Mouse (Mus musculus) MN1 (cell line): ENCODE results near the gene Cpt1b.

Experiments
- DNase-seq: peaks from one replicate; pipeline ENCODE4 v3.0.0-alpha.2; 2016; ENCODE audit warnings: low spot score

Cpt1b gene

GRCm38 (mm10) chr15:89425711-89426121, at the start of gene Cpt1b:
Gene Cpt1b (minus strand): TSS chr15:89425863.
- no peak for DNase-seq

DNA sequence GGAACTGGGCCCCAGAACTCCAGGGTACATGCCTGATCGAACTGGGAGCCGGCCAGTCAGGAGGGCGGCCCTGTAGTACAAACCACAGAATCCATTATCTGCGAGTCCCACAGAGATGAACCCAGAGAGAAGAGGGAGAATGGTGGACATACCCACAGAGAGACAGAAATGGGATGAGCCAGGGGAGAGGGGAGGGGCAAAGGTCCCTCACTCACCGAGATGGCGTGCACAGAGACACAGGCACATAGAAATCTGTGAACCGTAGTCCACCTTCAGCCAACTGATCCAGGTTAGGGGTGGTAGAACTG, 49.6 kb upstream of the Cpt1b start:
- no peak for DNase-seq

DNA sequence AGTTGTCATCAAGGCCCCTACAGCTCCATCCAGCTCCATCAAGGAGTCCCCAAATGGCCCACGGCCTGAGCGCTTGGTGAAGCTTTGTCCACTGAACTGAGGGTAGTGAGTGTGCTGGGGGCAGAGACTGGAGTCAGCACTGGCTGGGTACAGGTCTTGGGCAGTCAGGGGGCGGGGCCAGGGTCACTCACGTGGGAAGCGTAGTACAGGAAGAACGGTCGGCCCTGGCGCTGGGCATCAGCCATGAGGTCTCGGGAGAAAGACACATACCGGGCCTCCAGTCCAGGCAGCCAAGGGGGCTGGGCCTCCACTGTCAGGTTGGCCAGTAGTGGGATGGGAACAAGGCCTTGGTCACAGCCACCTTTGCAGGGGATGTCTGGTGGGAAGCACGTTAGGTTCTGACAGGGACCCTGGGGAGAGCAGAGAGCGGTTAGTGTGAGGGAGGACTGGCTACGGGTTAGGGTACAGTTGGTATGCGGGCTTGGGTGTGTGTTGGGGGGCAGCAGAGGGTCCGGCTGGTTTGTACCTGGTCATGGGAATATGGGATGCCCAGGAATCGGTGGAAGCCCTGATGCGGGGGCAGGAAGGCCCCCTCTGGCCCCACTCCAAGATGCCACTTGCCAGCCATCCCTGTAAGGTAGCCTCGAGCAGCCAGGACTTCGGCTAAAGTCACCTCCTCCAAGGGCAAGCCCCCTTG, 49.1 kb upstream of the Cpt1b start:
- DNase-seq: no peak

- DNase-seq: no peak
These were observed 48.3 kb upstream of the Cpt1b start for GRCm38 (mm10) chr15:89473921-89474320.

GRCm38 (mm10) chr15:89473370-89473769, 47.7 kb upstream of the Cpt1b start:
- DNase-seq: no peak

DNA sequence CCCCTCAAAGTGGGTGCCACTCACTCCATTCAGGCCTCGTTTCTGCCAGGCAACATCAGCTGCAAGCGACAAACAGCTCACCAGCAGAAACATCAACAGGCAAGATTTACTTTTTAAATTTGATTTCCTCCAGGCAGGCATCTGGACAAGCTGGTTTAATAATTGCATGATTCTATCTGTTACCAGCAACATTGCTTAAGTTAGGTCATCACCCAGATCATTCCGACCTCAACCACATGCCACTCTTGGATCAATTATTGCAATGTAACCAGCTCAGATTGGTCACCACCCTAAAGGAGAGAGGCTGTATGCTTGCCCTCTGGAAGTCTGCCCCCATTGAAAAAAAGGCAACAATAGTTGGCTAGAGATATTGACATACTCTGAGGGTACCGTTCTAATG, 45.8 kb upstream of the Cpt1b start:
- peak; percentile 66 for DNase-seq

DNA sequence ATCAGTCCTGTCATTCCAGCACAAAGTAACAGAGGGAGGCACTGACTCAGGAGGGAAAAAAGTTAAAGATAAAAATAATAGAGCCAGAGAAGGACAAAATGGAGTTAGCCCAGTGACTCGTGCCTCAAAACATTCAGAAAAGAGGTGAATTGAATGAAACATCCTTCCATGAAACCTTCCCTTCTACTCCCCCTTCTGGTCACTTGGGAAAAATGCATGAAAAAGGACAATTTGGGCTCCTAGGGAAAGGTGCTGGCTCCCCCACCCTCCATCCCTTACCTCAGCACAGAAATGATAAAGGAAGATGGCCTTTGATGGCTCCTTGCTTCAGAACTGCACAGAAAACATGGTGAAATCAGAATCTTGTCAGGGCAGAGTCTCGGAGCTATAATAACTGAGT, 42.9 kb upstream of the Cpt1b start:
- peak; percentile 75 for DNase-seq

GRCm38 (mm10) chr15:89465052-89465451, 39.4 kb upstream of the Cpt1b start:
- DNase-seq: peak; percentile 92

DNA sequence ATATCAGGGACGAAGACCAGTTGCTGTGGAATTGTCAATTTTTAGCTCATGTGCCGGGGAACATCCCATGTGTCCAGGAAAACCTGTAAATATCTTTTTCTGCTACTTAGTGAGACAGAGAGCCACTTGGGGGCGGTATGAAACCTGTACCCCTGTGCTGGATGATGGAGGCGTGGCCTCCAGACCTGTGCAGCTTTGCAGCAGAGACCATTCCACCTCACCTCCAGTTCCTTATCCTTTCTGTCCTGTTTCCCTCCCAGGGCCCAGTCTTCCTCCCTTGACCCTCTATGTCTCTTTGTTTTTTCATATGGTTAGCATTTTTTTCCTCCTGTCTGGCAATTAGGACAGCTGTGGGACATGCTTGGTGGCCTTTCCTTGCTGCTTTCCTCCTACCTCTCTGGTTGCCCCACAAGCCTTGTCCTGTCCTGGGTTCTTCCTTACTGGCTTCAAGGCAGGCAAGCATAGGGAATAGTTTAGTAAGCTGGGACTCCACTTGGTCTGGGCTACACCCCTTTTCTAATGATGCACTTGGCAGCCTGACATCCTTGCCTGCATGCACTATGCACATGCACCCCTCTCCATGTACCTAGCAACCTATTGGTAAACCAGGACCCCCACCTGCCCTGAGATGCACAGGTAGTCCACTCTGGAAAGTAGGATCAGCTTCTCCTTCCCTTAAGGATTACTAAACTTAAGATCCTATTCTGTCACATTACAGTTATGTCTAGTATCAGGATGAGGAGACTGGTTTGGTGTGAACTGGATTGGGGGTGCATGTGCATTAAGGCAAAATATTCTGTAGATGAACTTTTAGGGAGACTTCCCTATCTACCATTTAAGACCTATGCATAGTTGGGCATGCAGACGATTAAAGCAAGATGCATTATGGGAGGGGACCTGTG, 37.9 kb upstream of the Cpt1b start:
- no peak for DNase-seq

DNA sequence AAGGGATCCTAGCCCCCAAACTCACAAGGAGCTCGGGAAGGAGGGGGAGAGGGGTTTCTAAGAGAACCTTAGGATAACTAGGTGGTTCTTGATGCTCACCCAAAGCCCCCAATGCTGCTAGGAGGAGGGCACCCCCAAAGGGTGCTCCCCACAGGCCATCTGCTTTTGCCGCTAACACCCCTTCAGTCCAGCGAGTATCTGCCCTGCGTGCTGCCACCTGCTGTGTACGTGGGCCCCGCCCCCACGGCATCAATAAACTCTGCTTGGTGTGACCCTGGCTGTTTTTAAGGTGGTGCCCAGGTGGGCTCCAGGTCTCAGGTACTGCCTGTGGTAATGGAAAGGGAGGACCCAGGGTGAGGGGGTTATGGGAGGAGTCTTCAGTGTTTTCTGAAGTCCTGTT, 36.5 kb upstream of the Cpt1b start:
- DNase-seq: no peak

- no peak for DNase-seq
These were observed 35.7 kb upstream of the Cpt1b start for GRCm38 (mm10) chr15:89461321-89461720.

DNA sequence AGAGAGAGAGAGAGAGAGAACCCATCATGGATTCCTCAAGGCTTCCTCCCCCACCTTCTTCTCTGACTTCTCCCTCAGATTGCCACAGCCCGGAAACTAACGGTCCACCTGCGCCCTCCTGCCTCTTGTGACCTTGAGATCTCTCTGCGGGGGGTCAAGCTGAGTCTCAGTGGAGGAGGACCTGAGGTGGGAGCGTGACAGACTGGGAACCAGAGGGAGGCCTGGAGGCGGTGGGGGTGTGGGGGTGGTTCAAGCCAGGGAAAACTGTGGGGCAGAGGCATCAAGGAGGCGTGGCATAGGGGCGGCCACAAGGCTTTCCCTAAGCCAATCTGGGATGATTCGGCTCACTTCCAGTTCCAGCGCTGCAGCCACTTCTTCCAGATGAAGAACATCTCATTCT, 34.6 kb upstream of the Cpt1b start:
- DNase-seq: no peak

DNA sequence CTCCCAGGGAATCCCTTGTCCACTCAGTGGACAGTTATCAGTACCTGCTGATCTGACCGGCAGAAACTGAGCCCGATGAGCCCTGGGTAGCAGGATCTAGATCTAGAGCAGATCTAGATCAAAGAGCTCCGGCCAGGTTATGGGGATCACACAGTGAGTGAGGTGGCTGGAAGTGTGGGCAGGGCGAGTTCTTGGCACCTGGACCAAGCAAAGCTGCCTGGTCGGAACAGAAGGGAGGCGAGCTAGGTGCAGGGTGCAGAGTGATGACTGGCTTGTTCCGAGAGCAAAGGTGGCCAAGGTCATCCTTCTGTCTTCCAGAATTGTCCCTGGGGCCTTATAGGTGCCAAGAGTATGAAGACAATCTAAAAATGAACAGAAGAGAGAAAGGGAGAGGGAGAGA, 34.2 kb upstream of the Cpt1b start:
- DNase-seq: no peak

DNA sequence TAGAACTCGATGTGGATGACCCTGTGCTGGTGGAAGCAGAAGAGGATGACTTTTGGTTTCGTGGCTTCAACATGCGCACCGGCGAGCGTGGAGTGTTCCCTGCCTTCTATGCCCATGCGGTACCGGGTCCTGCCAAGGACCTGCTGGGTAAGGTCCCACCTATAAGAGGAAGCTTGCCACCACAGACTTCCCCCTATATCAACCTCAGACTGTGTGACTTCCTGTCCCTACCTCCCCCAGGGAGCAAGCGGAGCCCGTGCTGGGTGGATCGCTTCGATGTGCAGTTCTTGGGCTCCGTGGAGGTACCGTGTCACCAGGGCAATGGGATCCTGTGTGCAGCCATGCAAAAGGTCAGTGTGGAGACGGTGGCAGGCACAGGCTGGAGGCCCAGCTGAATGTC, 33.3 kb upstream of the Cpt1b start:
- no peak for DNase-seq

DNA sequence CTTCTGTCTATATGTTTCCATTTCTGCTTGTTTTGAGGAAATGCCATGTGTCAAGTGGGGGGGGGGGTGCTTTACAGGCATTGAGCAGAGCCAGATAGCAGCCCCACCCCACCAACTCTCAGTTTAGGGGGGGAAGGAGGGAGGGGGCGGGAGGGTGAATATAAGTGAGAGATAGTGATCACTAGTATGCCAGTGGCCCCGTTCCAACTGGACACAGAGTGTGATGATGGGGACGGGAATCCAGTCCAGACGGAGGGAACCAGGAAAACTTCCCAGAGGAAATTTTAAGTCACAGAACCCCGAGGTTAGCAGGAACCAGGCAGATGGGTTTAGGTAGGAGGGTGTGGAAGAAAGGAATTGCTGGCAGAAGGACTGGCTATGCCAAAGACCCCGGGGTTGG, 30.0 kb upstream of the Cpt1b start:
- no peak for DNase-seq

- DNase-seq: peak; percentile 43
These were observed 29.2 kb upstream of the Cpt1b start for GRCm38 (mm10) chr15:89454857-89455256.

- DNase-seq: peak; percentile 75
These were observed 28.3 kb upstream of the Cpt1b start, which contains the start of gene Mapk8ip2 for GRCm38 (mm10) chr15:89453865-89454478. Gene Mapk8ip2 (plus strand): TSS chr15:89453913.

DNA sequence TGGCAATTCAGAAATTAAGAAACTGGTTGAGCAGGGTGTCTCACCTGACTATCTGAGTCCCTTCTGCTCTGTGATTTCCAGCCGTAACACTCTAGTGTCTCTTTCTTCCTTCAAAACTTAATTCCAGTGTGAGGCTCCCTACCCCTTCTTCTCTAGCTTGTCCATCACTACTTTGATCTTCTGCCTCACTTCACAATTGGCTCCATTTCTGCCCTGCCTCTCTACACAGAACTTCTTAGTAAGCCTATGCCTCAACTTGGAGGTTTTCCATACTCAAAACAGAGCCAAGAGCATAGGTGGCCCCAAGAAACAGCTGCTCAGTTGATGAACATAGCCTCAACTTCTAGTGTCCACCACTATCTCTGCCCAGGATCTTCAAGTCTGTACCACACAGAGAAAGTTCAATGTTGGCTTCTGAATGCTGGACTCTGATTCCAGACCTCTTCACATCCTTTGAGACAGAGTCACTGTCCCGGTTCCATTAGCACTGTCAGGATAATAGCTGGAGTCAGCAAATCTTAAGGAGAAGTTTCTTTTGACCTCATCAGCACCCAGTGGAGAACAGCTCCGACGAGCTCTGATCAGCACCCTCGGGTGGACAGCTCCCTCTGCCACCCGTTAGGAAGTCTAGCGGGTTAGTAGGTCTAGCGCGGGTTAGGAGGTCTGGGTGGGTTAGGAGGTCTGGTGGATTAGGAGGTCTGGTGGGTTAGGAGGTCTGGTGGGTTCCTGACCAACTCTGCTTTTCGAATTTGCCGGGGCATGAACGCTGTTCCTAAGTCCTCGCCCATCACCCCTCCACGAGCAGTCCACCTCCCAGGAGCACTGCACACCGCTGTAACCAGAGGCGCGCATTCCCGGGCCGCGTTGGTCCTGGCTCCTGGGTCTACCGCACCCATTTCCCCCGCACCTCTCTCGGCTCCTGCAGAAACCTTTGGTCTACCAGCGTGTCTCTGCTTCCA, 27.5 kb upstream of the Cpt1b start:
- no peak for DNase-seq

GRCm38 (mm10) chr15:89442486-89443070, 16.9 kb upstream of the Cpt1b start:
- no peak for DNase-seq

DNA sequence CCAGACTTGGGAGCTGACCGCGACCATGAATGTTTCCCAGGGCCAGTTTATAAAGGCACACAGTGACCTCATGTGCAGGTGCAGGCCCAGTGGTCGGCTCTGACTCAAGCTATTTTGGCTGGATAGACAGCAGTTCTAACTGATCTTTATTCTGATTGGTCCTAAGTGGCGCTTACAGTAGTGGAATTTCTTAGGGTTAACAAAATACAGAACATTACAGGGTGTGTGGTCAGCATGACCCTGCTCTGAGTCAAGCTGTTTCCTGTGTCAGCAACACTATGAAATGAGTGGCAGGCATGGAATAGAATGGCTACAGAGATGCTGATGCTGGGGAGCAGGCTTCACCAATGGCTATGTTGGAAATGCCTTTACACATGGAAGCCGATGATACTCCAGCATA, 10.2 kb upstream of the Cpt1b start:
- DNase-seq: no peak

DNA sequence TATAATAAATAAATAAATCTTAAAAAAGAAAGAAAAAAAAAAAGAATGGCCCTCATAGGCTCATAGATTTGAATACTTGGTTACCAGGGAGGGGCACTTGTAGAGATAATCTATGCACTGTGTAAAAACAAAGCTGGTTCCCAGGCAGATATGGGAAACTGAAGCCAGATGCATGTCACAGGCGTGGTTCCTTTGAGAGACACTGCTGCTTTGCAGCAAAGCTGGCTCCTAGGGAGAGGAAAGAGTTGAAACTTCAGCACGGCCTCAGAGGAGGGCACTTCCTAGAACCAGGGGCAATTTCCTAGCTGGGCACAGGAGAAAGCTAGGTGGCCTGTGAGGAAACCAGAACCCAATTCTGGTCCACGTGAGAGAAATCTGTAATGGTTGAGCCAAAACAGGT, 8.5 kb upstream of the Cpt1b start:
- DNase-seq: no peak

- no peak for DNase-seq
These were observed 7.3 kb upstream of the Cpt1b start for GRCm38 (mm10) chr15:89432946-89433345.
